Mouse (Mus musculus) forebrain, embryonic 10.5 days (tissue): ENCODE results near the gene Suds3. TPM values are rescaled to one million over a fixed set of nuclear protein-coding genes. Genes with fewer than 3 reads are reported as not detected.

Source experiments
- DNase-seq: peaks from one replicate; pipeline ENCODE4 v3.0.0-alpha.2; 2017; ENCODE audit warnings: low spot score; ENCODE audit errors: extremely low spot score
- H3K27ac ChIP-seq: fragments of 300-500 bp; sonication (generic); 2 replicates; pipeline ENCODE4 v1.5.1; 2016; ENCODE audit warnings: mild to moderate bottlenecking
- H3K27me3 ChIP-seq: fragments of 300-500 bp; sonication (generic); 2 replicates; pipeline ENCODE4 v1.6.1; 2016; ENCODE audit warnings: mild to moderate bottlenecking; ENCODE audit not compliant: poor library complexity, severe bottlenecking
- H3K36me3 ChIP-seq: fragments of 300-500 bp; sonication (generic); replicated peaks from 2 replicates; pipeline ENCODE4 v1.6.1; 2016; ENCODE audit warnings: mild to moderate bottlenecking, moderate library complexity
- H3K4me1 ChIP-seq: fragments of 300-500 bp; sonication (generic); 2 replicates; pipeline ENCODE4 v1.6.1; 2016
- H3K4me3 ChIP-seq: fragments of 300-500 bp; sonication (generic); 2 replicates; pipeline ENCODE4 v1.5.1; 2016; ENCODE audit warnings: mild to moderate bottlenecking, moderate library complexity
- H3K9me3 ChIP-seq: fragments of 300-500 bp; sonication (generic); 2 replicates; pipeline ENCODE4 v1.6.1; 2016; ENCODE audit warnings: mild to moderate bottlenecking, moderate library complexity
- WGBS: fragments of 180-500 bp; shearing (Covaris S2); methylation state at CpG from one replicate; pipeline ENCODE4 v1.1.7; 2016; 5-methylcytosine and 5-hydroxymethylcytosine counted together
- polyA plus RNA-seq: library from polyadenylated mRNA; unstranded; fragments of >200 nt; fragmentation: Nextera tagmentation; extraction: Ambion mirVana; gene quantifications from 2 replicates; pipeline ENCODE4 v1.2.1, GENCODE M21; 2016

Gene Suds3
- 78.5 and 81.4 TPM in 2 replicates for polyA plus RNA-seq

DNA sequence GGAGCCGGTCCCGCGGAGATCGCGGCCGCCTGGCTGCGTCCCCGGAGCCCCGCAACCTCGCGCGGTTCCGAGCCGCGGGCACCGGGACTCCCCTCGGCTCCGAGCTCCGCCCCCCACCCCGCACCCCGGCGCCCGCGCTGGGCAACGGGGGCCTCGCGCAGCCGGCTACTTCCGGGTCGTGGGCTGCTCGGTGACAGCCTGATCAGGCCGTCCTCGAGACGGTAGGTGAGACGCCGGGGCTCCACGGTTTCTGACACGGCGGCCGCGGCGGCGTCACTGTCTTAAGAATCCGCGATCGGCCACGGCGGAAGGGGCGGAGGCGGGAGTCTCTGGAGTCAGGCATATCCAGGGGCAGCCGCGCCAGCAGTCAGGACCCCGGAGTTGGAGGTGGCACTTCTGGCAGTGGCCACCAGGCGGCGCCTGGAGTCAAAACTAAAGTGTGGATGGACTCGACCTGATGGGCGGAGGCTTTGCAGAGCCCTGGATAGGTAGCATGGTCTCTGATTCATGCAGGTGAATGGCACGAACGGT is at the start of gene Suds3:
Gene Suds3 (minus strand): TSS at position 278 of the 531 bp plus-strand sequence.
- Histone ChIP-seq H3K27me3 (peaks cover 7% of the 10 kb centered on the region), H3K36me3 (peaks cover 31% of the 10 kb centered on the region), H3K4me3 (peak within 1 kb of the TSS; percentile 96), H3K9me3 (no peaks in the 10 kb centered on the region), H3K4me1 (peaks cover 36% of the 10 kb centered on the region), H3K27ac (peak within 1 kb of the TSS; percentile 100)
- peak; percentile 94 for DNase-seq
- WGBS: under 1% methylated on average over 59 of the region's 59 CpGs

DNA sequence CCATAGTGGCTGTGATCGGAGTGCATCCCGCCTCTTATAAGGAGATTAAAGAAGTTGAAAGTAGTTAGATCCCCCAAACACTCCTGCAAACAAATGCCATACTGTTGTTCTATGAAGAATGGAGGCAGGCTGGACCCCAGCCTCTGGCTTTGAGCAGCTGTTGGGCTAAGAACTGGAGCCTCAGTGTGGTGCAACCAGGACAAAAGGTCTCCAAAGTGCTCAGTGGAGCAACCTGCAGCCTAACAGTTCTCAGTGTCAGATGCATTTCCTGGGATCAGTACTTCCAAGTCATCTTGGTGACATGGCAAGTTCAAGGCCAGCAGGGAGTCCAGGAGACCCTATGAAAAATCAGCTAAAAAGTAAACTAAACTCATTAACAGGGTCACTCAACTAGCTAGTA is 49.0 kb upstream of the Suds3 start:
- DNase-seq: no peak
- WGBS: 76% methylated on average over 2 of the region's 2 CpGs
- H3K4me1 ChIP-seq: peaks cover 7% of the 10 kb centered on the region
- no peaks in the 10 kb centered on the region for H3K27me3 ChIP-seq
- H3K4me3 ChIP-seq: no peak overlapping the region
- H3K9me3 ChIP-seq: no peaks in the 10 kb centered on the region
- H3K27ac ChIP-seq: no peak overlapping the region
- no peaks in the 10 kb centered on the region for H3K36me3 ChIP-seq

GRCm38 (mm10) chr5:117164516-117164915 is 48.6 kb upstream of the Suds3 start:
- no peak for DNase-seq
- H3K4me3 ChIP-seq: no peak overlapping the region
- no peaks in the 10 kb centered on the region for H3K36me3 ChIP-seq
- no peaks in the 10 kb centered on the region for H3K27me3 ChIP-seq
- 86% methylated on average over 5 of the region's 5 CpGs for WGBS
- H3K9me3 ChIP-seq: no peaks in the 10 kb centered on the region
- peaks cover 11% of the 10 kb centered on the region for H3K4me1 ChIP-seq
- no peak overlapping the region for H3K27ac ChIP-seq

GRCm38 (mm10) chr5:117163790-117164189 is 47.9 kb upstream of the Suds3 start:
- H3K4me1 ChIP-seq: peaks cover 18% of the 10 kb centered on the region
- 95% methylated on average over 13 of the region's 13 CpGs for WGBS
- no peak for DNase-seq
- no peak overlapping the region for H3K4me3 ChIP-seq
- no peaks in the 10 kb centered on the region for H3K36me3 ChIP-seq
- H3K27ac ChIP-seq: no peak overlapping the region
- no peaks in the 10 kb centered on the region for H3K27me3 ChIP-seq
- H3K9me3 ChIP-seq: no peaks in the 10 kb centered on the region

GRCm38 (mm10) chr5:117160499-117160898 is 44.6 kb upstream of the Suds3 start:
- H3K27me3 ChIP-seq: no peaks in the 10 kb centered on the region
- H3K27ac ChIP-seq: no peak overlapping the region
- H3K4me3 ChIP-seq: no peak overlapping the region
- no peak for DNase-seq
- no peaks in the 10 kb centered on the region for H3K36me3 ChIP-seq
- 64% methylated on average over 10 of the region's 10 CpGs for WGBS
- no peaks in the 10 kb centered on the region for H3K9me3 ChIP-seq
- H3K4me1 ChIP-seq: peaks cover 19% of the 10 kb centered on the region

DNA sequence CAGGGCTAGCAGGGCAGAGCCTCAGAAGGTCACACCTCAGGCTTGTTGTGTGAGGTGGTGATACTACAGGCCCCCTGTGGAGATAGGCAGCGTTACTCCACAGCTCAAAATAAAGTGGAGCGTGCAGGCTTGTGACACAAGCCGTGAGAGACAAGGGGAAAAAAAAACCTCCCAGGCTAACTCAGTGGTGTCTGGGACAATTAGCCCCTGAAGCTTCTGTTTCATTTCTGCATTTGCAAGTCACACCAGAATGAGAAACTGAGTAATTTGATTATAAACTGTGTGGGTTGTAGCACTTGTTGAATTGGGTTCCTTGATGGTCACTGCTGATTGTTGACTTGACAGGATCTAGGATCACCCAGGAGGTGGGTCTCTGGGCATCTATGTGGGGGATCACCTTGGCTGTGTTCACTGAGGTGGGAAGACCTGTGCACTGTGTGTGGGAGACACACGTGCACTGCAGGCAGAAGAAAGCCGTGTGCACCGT is 43.9 kb upstream of the Suds3 start:
- Histone ChIP-seq H3K27me3 (no peaks in the 10 kb centered on the region), H3K36me3 (no peaks in the 10 kb centered on the region), H3K4me1 (peaks cover 19% of the 10 kb centered on the region), H3K4me3 (no peak overlapping the region), H3K9me3 (no peaks in the 10 kb centered on the region), H3K27ac (no peak overlapping the region)
- DNase-seq: no peak
- 60% methylated on average over 6 of the region's 6 CpGs for WGBS

DNA sequence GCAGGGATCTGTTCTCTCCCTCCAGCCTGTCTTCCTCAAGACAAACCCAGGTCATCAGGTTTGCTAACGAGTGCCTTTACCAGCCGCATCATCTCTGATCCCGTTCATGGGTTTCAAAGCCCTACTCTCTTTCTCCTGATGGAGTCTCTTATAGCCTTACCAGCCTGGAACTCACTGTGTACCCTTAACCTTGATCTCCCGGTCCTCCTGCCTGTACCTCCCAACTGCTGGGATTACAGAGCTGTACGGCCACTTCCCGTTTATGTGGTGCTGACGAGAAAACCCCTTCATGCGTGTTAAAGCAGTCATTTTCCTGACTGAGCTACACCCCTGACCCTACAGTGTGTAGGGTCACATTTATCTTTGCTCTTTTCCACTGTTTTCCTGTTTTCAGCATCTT is 43.4 kb upstream of the Suds3 start:
- Histone ChIP-seq H3K4me3 (no peak overlapping the region), H3K27me3 (no peaks in the 10 kb centered on the region), H3K27ac (peak overlapping the region; percentile 31; the same call in 1 of the 2 replicates), H3K4me1 (peaks cover 19% of the 10 kb centered on the region), H3K36me3 (no peaks in the 10 kb centered on the region), H3K9me3 (no peaks in the 10 kb centered on the region)
- 73% methylated on average over 8 of the region's 8 CpGs for WGBS
- DNase-seq: no peak

DNA sequence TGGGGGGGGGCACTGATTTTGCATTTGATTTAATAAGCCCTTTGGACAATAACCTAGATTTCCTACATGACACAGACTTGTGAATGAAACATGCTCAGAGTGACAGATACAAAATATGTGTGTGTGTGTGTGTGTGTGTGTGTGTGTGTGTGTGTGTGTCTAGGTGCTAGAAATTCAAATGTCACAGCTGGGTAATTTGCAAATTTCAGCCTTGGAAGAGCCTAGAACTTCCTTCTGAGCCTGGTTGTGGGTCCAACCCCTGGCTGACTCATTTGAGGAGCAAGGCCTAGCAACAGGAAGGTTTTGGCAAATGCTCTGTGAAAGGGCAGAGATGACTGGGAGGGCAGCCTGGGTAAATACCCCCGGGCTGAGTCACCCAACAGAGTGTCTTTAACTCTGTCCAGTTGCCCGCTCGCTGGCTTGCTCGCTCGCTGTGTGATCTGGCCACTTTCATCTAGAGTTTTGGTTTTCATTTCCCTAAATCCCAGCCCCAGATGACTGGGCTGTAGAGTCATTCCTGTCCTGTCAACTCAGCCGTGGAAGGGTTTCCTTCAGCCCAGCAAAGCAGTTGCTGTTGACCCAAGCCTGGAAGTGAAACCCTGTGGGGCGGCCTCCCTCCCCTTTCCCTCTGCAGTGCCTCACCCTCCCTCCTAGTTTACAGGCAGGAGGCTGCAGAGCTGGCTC is 42.6 kb upstream of the Suds3 start:
- Histone ChIP-seq H3K27me3 (no peaks in the 10 kb centered on the region), H3K4me3 (no peak overlapping the region), H3K36me3 (no peaks in the 10 kb centered on the region), H3K9me3 (no peaks in the 10 kb centered on the region), H3K4me1 (peaks cover 19% of the 10 kb centered on the region), H3K27ac (no peak overlapping the region)
- WGBS: 69% methylated on average over 7 of the region's 7 CpGs
- no peak for DNase-seq

DNA sequence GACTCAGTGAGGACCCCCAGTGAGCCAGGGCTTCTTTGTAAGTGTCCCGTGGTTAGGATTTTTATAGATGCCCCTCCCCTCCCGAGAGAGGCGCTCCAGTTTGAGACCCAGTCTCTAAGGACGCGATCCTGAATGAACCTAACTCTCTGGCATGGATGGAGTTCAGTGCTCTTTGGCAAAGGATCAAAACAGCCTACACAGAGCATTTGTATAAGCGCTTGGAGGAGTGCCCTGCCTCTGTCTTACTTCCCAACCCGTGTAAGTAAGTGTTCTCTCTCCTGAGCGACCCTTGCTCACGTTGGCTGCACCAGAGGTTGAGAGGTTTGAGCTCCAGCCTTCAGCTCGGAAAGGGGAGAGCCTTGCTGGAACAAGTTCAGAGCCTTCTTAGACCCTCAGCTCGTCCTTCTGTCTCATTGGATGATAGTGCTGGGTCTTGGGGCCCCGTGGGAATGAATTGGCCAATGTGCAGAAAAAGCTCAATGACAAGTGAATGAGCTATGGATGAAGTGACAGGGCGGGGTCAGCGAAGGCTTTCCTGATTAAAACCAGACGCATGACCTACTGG is 37.7 kb upstream of the Suds3 start:
- Histone ChIP-seq H3K9me3 (peaks cover 6% of the 10 kb centered on the region), H3K4me1 (0 out of 2 replicates have a peak, but pooled peaks cover 3% of the 10 kb centered on the region), H3K27me3 (no peaks in the 10 kb centered on the region), H3K27ac (no peak overlapping the region), H3K4me3 (no peak overlapping the region), H3K36me3 (no peaks in the 10 kb centered on the region)
- WGBS: 87% methylated on average over 15 of the region's 15 CpGs
- no peak for DNase-seq

DNA sequence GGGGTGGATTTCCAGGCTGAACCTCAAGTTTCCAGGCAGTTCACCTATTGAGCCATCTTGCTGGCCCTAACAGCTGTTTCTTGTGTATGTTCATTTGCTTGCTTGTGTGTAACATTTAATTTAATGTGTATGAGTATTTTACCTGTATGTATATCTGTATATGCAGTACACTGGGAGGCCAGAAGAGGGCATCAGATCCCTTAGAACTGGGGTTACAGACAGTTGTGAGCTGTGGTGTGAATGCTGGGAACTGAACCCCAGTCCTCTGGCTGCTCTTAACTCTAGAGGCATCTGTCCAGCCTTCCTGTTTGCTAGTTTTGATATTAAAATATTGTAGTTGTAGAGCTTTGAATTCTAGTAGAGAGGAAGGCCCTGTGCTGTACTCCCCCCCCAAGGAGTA is 37.0 kb upstream of the Suds3 start:
- Histone ChIP-seq H3K4me1 (no peaks in the 10 kb centered on the region), H3K27me3 (no peaks in the 10 kb centered on the region), H3K9me3 (peaks cover 6% of the 10 kb centered on the region), H3K36me3 (no peaks in the 10 kb centered on the region), H3K4me3 (no peak overlapping the region), H3K27ac (no peak overlapping the region)
- no peak for DNase-seq

DNA sequence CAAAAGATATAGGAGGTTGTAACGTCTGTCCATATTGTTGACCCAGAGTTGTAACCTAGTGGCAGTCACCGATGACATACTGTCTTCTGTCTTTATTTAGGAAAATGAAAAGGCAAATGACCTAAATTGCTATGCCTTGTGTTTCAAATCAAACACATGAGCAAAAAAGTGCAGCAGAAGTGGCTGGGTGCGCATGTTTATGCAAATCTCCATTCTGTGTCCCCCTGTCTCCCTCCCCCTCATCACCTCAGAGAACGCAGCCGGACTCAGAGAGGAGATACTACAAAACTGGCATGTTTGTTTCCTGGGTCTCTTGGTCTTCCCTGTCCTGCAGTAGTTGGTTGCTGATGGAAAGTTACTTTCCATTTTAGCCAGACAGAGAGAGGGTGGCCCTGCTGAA is 34.2 kb upstream of the Suds3 start:
- no peak overlapping the region for H3K4me3 ChIP-seq
- H3K9me3 ChIP-seq: peaks cover 14% of the 10 kb centered on the region
- peaks cover 3% of the 10 kb centered on the region; the same call in 1 of the 2 replicates for H3K4me1 ChIP-seq
- H3K36me3 ChIP-seq: no peaks in the 10 kb centered on the region
- WGBS: 90% methylated on average over 5 of the region's 5 CpGs
- H3K27ac ChIP-seq: no peak overlapping the region
- H3K27me3 ChIP-seq: no peaks in the 10 kb centered on the region
- DNase-seq: no peak

DNA sequence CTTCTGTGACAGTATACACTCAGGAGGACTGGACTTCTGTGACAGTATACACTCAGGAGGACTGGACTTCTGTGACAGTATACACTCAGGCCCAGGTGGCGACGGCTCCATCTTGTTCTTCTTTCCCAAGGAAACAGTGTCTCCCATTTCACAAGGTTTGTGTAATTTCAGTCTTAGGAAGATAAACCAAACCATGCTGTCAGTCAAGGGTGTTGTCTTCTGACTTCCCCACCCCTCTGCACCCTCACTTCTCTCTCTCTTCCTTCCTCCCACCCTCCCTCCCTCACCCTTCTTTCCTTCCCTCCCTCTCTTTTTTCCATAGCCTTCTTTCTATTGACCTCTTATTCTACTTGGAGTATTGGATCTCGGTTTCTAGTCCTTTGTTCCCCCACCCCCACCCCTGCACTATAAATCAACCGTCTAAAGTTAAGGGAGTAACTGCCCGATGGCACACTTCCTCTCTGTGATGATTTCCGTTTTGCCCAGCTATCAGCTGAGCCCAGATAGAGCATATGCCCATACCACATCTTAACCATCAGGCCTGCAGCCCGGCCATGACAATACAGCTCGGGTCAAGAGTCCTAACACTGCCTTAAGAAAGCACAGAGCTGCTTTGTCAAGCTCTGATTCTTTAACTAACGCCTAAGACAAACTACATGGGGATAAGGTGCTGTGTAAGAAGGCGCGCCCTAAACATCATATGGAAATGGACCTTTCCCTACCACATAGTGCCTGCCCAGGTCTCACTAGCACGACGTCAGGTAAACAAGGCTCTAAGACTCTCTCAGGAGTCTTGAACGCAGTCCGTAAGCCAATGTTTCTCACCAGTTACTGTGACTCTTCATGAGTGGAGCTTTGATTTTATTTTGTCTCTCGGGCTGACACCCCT is 33.4 kb upstream of the Suds3 start:
- peaks cover 5% of the 10 kb centered on the region; the same call in 1 of the 2 replicates for H3K4me1 ChIP-seq
- H3K4me3 ChIP-seq: no peak overlapping the region
- DNase-seq: no peak
- 86% methylated on average over 16 of the region's 16 CpGs for WGBS
- no peaks in the 10 kb centered on the region for H3K27me3 ChIP-seq
- no peak overlapping the region for H3K27ac ChIP-seq
- no peaks in the 10 kb centered on the region for H3K36me3 ChIP-seq
- H3K9me3 ChIP-seq: peaks cover 14% of the 10 kb centered on the region
